Mouse (Mus musculus): ENCODE results near the gene Misp. TPM values are rescaled to one million over a fixed set of nuclear protein-coding genes. Genes with fewer than 3 reads are reported as not detected.

The Misp gene
- total RNA-seq (2021) = 1 to 10 TPM in 1 of 2 experiments, under 1 TPM in 1; 0.20 to 4.2 TPM
- long read RNA-seq, experiment 1 = 0 reads
- long read RNA-seq, experiment 2, partial matches to known transcripts = 2 of 4 reads
- long read RNA-seq, experiment 2, other reads (novel, unspliced or antisense) = 1 of 4 reads

DNA sequence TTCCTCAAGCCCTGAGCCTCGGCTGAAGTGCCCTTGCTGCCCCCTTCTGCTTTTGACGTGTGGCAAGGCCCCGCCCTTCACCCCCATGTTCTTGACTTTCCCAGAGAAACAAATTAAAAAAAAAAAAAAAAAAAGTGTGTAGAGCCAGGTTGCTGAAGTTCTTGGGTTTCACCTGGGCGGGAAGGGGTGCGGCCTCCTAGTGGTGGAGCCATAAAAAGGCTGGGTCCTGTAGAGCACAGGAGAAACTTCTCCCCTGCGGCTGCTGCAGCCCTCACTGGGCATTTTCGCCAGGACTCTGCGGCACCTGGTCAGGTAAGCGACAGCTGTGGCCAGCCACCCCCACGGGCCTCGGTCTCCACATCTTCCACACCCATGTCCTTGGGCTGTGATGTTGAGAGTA lies at the start of gene Misp:
Misp (plus strand) TSS at position 208 of the 400 bp plus-strand sequence.
- no peak for DNase-seq (ENCODE audit: low spot score in 2 of 2)

DNA sequence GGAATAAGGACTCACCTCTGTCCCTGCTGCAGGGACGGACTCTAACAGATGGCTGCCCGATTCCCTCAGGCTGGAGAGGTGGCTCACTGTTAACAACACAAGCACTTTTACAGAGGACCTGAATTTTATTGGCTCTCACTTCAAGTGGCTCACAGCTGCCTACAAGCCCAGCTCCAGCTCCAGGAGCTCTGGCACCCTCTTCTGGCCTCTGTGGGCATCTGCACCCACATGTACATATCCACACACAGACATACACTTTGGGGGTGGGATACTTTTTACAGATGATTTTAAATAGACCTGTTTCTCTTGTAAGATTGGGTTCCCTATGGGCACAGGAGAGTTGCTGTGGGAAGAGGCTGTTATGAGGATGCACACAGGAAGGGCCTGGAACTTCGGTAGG lies 48.5 kb upstream of the Misp start:
- no peak for DNase-seq (ENCODE audit: low spot score in 2 of 2)

DNA sequence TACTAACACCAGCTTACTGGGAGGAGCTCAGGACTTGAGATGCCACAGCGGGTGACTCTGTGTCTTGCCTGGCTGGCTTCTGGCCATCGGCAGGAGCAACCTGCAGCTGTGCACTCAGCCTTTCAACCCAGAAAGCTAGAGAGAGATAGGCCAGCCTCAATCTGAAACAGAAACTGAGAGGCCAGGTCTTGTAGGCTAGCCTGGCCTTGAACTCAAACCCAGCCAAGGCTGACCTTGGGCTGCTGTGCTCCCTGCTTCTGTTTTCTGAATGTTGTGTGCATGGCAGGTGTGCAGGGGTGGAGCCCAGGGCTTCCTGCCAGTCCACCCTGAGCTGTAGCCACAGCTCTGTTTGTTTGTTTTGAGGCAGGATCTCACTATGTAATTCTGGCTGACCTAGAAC lies 47.6 kb upstream of the Misp start:
- DNase-seq (ENCODE audit: low spot score in 2 of 2) = no peak

DNA sequence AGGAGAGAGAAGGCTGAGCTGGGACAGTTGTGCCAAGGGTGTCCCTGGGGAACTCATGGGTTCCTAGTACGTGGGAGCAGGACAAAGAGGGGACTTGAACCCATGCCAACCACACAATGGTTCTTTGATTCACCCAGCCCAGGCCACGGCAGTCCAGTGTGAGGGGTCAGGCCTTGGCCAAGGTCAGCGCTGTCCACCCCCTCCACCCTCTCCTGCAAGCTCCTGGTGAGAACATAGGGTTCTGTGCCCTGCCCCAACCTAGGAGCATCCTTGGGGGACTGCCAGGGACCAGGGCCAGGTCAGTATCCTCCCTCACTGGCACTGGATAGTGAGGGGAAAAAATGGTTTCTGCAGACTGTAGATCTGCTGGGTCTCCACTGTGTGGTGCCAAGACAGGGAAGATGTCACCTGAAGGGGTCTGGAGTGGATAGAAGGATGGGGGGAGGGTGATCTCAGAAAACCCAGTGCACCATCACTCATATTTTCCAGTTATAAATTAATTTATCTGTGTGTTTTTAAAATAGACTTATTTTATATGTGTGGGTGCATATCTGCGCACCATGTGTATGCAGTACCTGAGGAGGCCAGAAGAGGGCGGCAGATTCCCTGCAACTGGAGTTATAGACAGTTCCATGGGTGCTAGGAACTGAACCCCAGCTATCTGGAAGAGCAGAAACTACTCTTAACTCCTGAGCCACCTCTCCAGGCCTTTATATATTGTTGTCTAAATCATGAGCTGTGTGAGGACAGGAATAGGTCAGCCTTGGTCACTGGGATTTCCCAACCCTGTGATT lies 46.1 kb upstream of the Misp start:
- DNase-seq (ENCODE audit: low spot score in 2 of 2) = no peak

DNA sequence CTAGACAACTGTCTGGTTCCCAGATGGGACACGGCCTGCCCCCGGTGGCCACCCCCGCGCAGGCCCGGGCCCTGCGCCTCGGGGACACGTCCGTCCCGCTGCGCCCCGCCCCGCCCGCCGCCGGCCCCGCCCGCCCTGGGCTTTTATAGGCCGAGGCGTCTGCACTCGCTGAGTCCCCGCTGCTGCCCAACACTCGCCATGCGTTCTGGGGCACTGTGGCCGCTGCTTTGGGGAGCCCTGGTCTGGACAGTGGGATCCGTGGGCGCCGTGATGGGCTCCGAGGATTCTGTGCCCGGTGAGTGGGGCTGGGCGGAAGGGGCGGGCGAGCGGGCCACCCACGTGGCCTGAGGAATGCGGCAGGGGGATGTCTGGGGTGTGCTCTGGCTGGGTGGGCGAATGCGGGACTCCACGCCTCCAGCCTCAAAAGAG lies 43.7 kb upstream of the Misp start, which contains the start of gene Fstl3:
Fstl3 (plus strand) TSS at position 170 of the 429 bp plus-strand sequence.
- no peak for DNase-seq (ENCODE audit: low spot score in 2 of 2)

DNA sequence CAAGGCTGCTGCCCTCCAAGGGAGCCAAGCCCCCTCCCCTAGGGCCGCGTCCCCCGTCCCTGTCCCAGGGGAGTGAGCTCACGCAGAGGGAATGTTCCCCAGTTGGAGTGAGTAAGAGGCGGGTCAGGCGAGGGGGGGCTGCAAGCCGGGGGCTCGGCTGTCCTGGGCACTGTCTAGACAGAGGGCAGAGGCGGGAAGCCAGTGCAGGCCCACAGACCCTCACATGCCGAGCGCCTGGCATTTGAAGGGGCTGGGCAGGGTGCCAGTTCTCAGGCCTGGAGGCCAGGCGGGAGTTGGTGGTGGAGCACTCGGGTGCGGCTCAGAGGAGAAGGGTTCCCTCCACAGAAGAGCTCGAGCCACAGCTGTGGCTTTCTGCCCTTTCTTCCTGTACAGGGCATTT lies 42.8 kb upstream of the Misp start:
- DNase-seq (ENCODE audit: low spot score in 2 of 2) = no peak

DNA sequence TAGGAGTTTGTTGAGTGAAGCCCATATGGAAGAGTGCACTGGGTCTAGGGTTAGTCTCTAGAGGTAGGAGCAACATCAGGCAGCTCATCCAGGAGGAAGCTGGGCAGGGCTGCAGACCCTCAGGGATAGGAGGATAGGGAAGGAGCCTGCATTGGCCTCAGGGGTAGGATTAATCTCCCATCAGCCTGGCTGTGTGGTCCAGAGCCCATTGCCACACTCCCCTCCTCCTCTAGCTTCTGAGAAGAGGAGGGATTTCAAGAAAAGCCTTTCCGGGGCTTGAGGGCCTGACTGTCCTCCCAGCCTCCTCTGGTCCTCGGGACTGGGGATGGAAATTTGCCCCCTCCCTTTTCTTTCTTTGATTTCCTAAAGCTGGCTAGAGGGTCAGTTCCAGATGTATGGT lies 41.6 kb upstream of the Misp start:
- no peak for DNase-seq (ENCODE audit: low spot score in 2 of 2)

DNA sequence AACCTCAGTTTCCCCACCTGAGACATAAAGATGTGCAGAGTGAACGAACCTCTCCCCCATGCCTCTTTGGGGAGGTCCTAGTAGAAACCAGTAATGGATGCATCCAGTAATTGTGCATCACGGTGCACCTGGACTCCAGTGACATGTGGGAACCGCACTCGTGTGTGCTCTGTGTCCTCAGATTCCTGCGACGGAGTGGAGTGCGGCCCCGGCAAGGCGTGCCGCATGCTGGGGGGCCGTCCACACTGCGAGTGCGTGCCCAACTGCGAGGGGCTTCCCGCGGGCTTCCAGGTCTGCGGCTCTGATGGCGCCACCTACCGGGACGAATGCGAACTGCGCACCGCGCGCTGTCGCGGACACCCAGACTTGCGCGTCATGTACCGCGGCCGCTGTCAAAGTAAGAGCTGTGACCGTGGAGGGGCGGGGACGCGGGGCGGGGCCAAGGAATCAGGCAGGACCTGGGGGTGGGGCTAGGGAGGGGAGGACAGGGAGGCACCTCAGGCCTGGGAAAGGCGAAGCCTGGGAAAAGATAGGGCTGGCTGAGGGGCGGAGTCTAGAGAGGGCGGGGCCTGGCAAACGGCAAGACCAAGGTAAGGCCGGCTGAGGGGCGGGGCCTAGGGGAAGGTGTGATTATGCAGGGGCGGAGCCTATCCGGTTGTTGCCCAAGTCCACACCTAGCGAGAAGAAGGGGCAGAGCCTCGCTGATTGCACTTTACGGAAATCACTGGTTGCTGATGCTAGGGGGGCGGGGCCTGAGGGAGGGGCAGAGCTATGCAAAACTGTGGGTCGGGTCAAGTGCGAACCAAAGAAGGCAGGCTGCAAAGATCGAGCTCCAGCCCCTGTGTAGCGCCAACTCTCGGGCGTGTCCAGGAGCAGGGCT lies 40.8 kb upstream of the Misp start:
- DNase-seq (ENCODE audit: low spot score in 2 of 2) = peak; percentile 88 to 91

DNA sequence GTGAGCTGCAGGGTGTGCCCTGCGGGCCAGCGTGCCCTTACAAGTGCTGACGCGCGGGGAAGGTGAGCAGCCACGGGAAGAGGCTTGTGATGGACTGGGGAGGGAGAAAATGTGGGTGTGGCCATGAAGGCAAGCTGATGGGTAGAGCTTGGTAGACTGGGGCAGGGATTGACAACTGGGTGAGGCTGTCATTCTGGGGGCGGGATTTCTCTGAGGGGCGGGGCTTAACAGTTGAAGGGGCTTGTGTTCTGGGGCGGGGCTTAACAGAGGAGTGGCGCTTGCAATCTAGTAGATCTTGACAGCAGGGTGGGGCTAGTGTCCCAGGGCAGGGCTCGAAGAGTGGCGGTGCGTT lies 40.1 kb upstream of the Misp start:
- DNase-seq (ENCODE audit: low spot score in 2 of 2) = peak in 1 of 2 experiments; percentile 27

DNA sequence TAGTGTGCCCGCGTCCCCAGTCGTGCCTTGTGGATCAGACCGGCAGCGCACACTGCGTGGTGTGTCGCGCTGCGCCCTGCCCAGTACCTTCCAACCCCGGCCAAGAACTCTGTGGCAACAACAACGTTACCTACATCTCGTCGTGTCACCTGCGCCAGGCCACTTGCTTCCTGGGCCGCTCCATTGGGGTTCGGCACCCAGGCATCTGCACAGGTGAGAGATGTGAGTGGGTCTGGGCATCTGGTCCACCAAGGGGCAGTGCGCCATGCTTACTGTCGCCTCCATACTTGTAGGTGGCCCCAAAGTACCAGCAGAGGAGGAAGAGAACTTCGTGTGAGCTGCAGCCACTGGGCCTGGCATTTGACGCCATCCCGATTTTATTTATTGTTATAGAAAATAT lies 39.6 kb upstream of the Misp start:
- DNase-seq (ENCODE audit: low spot score in 2 of 2) = no peak

DNA sequence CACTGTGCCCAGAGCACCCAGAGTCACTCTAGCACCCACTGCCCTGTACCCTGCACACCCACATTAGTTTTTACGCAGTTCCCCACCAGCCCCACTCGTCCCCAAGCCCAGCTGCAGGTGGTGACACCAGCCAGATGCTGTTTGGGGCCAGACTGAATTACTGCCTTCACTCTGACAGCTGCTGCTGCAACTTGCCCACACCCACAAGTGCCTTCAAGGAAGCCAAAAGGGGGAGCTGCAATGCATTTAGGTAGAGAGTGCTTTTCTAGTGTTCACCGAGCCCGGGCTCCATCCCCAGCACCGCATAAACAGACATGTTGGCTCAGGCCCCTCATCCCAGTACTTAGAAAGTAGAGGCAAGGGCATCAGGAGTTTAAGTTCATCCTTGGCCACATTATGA lies 38.8 kb upstream of the Misp start:
- DNase-seq (ENCODE audit: low spot score in 2 of 2) = no peak

DNA sequence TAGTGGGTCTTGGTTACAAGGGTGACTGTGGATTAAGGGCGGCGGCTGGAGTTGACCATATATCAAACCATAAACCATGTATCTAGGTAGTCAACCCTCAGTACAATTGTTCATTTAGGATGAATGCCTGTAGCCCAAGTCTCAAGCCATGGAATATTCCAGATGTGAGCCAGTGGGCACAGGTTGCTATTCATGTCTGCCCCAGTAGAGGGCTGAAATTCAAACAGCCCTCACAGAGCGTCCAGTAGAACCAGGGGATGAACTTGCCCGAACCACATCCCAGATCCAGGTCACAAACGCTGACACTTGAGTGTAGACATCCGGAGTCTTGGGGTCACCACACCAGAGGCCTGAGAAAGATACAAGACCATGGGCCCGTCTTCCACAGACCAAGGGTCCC lies 37.7 kb upstream of the Misp start:
- DNase-seq (ENCODE audit: low spot score in 2 of 2) = no peak

DNA sequence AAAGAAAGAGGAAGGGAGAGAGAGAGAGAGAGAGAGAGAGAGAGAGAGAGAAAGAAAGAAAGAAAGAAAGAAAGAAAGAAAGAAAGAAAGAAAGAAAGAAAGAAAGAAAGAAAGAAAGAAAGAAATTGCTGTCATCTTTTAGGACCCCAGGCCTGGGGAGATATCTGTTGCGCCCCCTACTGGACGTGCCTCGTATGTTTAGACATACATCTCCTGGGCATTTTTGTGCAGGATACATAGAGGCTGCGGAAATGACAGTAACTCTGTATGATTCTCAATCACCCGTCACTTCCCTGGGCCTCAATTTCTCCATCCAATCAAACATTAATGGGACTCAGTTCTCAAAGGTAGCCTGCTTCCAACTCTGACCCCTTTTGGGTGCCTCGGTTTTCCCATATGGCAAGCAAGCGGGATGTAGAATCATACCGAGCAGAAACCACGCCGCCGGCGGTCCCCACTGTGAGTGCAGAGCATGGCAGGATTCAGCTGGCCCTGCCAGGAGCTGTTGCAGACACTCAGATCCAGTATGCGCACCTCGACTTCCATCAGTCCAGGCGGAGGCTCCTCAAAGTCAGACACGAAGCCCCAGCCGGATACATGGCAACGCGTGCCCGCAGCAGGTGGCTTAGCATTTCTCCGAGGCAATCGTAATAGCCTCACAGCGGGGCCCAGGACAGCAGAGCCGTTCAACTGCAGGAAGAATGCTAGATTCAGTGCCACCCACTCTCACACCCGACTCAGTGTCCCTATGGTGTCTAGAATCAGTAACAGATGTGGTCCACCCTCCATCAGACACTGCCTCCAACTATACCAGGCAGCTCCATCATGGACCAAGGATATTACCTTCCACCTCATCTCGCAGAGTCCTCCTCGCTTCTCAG lies 36.6 kb upstream of the Misp start:
- DNase-seq (ENCODE audit: low spot score in 2 of 2) = no peak

DNA sequence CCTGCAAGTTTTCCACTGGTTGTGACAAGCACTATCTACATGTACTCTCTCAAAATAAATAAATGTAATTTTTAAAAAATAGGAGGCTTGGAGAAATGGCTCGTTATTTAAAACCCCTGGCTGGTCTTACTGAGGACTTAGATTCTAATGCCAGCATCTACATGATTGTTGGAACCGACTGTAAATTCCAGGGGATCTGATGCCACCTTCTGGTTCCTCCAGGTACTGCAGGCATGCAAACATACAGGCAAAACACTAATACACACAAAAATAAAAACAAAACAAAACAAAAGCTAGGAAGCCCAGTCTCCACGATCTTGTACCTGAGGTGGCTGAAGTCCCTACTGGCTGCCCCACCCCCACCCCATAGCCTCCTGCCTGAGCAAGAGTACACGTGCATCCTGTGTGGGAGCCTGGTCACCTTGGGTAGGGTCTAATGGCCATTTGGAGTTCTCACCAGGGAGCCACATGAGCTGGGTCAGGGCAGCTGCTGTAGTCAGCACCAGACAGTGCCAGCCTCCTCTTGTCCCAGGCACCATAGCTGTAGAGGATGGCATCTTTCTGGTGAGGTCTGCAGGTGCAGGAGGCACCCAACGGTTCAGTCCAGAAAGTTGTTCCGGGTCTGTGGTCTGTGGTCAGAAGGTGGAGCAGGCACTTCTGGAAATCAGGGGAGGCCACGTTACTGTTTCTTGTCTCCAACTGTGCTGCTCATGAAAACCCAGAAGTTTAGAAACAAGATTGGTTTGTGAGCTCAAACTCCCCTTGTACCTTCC lies 32.2 kb upstream of the Misp start:
- DNase-seq (ENCODE audit: low spot score in 2 of 2) = peak in 1 of 2 experiments; percentile 67

DNA sequence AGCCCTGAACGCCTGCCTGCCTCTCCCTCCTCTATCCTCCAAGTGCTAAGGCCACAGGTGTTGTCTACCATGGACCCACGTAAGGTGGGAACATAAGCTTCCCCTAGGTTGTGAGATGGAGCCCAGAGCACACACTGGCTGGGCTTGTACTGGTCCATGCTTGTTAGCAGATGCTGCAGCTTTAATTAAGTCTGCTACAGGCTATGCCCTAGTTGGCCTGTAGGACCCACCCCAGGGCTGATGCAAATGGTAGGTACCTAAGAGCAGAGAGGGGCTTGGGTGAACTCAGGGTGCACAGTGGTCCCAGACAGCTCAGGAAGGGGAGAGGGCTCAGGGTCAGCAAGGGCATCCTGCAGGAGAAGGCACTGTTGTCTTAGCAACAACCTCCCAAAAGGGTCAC lies 31.2 kb upstream of the Misp start:
- DNase-seq (ENCODE audit: low spot score in 2 of 2) = no peak

DNA sequence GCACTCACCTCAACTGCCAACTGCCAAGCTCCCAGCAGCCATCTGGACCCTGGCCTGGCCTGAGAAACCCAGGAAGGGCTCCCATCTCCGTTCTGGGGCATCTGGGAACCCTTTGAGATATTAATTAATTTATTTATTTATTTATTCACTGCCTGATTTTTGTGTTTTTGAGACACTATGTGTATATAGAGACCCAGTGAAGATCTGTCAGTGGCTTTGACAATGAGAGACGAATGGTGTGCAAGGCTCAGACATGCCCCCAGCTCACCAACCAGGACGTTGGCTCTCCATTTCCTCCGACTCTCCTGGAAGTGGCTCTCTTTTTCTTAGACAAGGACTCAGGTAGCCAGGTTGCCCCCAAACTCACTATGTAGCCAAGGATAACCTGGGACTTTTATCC lies 29.9 kb upstream of the Misp start, which contains the start of gene Prss57:
Prss57 (minus strand) TSS at position 101 of the 400 bp plus-strand sequence.
- DNase-seq (ENCODE audit: low spot score in 2 of 2) = no peak

DNA sequence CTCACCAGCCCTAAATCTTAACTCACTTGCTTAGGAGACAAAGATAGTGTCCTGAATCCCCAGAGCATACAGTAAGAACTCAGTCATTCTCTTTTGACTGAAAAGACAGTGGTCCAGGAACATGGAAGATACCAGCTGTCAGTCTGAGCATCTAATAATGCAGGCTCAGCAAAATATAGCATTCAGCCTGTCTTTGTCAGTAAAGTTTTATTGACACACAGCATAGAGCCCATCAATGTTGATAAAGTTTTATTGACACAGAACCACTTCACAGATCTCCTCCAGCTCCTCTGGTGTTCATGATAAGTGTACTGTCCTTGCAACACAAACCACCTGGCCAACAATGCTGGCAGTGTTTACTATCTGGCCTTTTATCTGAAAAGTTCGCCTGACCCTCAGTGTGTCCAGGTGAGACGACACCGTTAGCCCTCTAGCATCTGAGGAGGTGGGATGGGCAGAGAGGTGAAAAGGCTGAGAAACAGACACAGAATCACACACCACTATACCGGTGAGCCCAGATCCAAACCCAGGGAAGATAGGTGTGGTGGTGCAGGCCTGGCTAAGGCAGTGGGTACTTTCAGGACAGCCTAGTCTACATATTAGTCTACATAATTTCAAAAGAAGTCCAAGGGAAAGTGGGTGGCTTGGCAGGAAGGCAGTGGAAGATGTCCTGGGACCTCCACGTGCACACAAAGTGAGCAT lies 28.3 kb upstream of the Misp start:
- DNase-seq (ENCODE audit: low spot score in 2 of 2) = no peak

DNA sequence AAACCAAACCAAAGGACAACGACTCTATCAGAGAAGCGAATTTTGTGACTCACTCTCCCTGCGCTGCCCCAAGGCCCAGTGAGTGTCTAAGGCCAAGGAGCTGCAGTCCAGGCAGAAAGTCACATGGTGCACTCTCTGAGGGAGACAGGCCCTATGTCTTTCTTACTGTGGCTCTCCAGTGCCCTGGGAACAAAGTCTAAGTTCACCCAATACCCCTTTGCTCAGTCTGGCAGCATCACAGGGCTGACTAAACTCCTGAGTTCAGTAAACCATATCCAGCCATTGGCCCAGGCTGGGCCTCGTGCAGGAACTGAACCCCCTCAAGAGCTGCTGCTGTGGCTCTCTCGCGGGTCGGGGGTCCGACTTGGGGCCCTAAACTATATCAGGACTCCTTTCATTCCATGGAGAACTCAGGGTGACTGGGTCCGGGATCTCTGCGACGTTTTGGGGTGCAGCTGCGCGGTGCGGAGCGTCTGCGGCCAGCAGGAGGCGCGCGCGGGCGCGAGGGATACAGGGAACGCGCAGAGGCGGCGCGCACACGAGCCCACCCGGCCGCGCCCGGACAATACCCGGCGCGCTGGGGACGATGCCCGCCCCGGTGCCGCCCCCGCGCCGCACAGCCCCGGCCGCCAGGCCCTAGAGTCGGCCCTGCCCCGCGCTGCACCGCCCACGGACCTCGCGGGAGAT lies 27.6 kb upstream of the Misp start, which contains the start of gene Palm:
Palm (plus strand) TSS at position 522 of the 687 bp plus-strand sequence.
- peak; percentile 58 to 59 for DNase-seq (ENCODE audit: low spot score in 2 of 2)
